Mouse (Mus musculus) G1E (cell line): ENCODE measurements around the gene Dyx1c1.

ENCODE experiments used
- CTCF ChIP-seq: IDR thresholded peaks from 2 replicates; pipeline ENCODE4 v1.5.1; 2012; ENCODE audit warnings: low read depth, low read length, inconsistent platforms, mixed read lengths
- GATA2 ChIP-seq: IDR thresholded peaks from 2 replicates; pipeline ENCODE4 v1.6.1; 2012; ENCODE audit warnings: low read depth, low read length, inconsistent platforms, borderline replicate concordance
- TAL1 ChIP-seq: conservative IDR thresholded peaks from 2 replicates; pipeline ENCODE4 v1.6.1; 2012; ENCODE audit warnings: low read depth, low read length, inconsistent platforms, mixed read lengths

DNA sequence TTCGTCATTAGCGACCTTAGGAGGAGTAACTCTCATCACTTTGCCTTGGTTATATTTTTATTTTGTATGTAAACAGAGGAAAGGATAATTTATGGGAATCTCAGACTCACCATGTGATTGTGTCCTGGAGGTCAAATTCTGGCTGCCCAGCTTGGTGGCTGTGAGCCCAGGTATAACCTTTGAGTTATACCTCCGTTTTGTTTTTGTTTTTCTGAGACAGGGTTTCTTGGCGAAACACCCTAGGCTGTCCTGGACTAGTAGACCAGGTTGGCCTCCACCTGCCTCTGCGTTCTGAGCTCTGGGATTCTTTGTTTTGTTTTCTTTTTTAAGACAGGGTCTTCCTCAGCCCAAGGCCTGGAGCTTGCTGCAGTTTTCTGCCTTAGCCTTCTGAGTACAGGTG, 30.1 kb downstream of the Dyx1c1 start:
- TF ChIP-seq CTCF (no peak), TAL1 (no peak), GATA2 (no peak)
